Mouse (Mus musculus) cerebellum, adult 2 months (tissue): ENCODE measurements around the gene Tmem121b.

Experiments used
- CTCF ChIP-seq: fragments of 200-500 bp; IDR thresholded peaks from 2 replicates; pipeline ENCODE4 v1.5.1; 2011; ENCODE audit warnings: low read depth, mild to moderate bottlenecking, control low read depth, low read length, moderate library complexity, borderline replicate concordance; ENCODE audit not compliant: insufficient read depth
- POLR2A ChIP-seq: fragments of 200-500 bp; IDR thresholded peaks from 2 replicates; pipeline ENCODE4 v1.6.1; 2011; ENCODE audit warnings: low read length, control low read depth, borderline replicate concordance; ENCODE audit not compliant: insufficient read depth

DNA sequence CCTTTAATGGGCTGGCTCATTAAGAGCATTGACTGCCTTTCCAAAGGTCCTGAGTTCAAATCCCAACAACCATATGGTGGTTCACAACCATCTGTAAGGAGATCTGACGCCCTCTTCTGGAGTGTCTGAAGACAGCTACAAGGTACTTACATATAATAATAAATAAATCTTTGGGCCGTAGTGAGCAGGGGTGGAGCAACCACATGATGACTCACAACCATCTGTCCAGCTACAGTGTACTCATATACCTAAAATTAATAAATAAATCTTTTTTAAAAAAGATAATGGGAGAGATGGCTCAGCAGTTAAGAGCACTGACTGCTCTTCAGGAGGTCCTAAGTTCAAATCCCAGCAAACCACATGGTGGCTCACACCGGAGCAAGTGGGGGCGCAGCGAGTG, 35.9 kb downstream of the Tmem121b start:
- no peak for TF ChIP-seq CTCF
- no peak for TF ChIP-seq POLR2A
